Mouse (Mus musculus) regulatory T cell (primary cell): Measurements from ENCODE around the gene Arap2.

Experiments used
- in situ Hi-C: fragments of 300-600 bp; cut with MboI, MseI; formaldehyde crosslinking; loops from one replicate; pipeline ENCODE4 v1.15.1; 2025; ENCODE audit warnings: high pct_unique_total_duplicates

Gene Arap2

GRCm38 (mm10) chr5:62636341-62636740 lies 129.6 kb downstream of the Arap2 start:
- in situ Hi-C loops = no loop called here

GRCm38 (mm10) chr5:62628901-62629300 lies 137.1 kb downstream of the Arap2 start:
- in situ Hi-C loops = no loop called here

- in situ Hi-C loops = no loop called here
Measured at GRCm38 (mm10) chr5:62622848-62623479, 143.0 kb downstream of the Arap2 start.

- in situ Hi-C loops = no loop called here
Measured at GRCm38 (mm10) chr5:62618286-62618685, 147.7 kb downstream of the Arap2 start.

GRCm38 (mm10) chr5:62611990-62612389 lies 154.0 kb downstream of the Arap2 start:
- in situ Hi-C loops = no loop called here

- in situ Hi-C loops = no loop called here
Measured at GRCm38 (mm10) chr5:62587348-62587747, 178.6 kb downstream of the Arap2 start.

GRCm38 (mm10) chr5:62582643-62583042 lies 183.3 kb downstream of the Arap2 start:
- in situ Hi-C loops = no loop called here

GRCm38 (mm10) chr5:62581699-62582098 lies 184.3 kb downstream of the Arap2 start:
- in situ Hi-C loops = no loop called here

- in situ Hi-C loops = no loop called here
Measured at GRCm38 (mm10) chr5:62574336-62574844, 191.6 kb downstream of the Arap2 start.
